Mouse (Mus musculus): ENCODE measurements around the gene Il1b.

Gene Il1b

GRCm38 (mm10) chr2:129368795-129369194 lies 2.1 kb downstream of the Il1b start:
- DNase-seq (ENCODE audit: low read depth, low spot score) = no peak

- DNase-seq (ENCODE audit: low read depth, low spot score) = no peak
Observed at GRCm38 (mm10) chr2:129368106-129368505, 2.8 kb downstream of the Il1b start.

- DNase-seq (ENCODE audit: low read depth, low spot score) = no peak
Observed at GRCm38 (mm10) chr2:129367246-129367645, 3.7 kb downstream of the Il1b start.

GRCm38 (mm10) chr2:129360975-129361560 lies 9.9 kb downstream of the Il1b start:
- no peak for DNase-seq (ENCODE audit: low read depth, low spot score)

- DNase-seq (ENCODE audit: low read depth, low spot score) = no peak
Observed at GRCm38 (mm10) chr2:129360197-129360596, 10.7 kb downstream of the Il1b start.

GRCm38 (mm10) chr2:129338138-129338621 lies 32.8 kb downstream of the Il1b start:
- no peak for DNase-seq (ENCODE audit: low read depth, low spot score)

- DNase-seq (ENCODE audit: low read depth, low spot score) = no peak
Observed at GRCm38 (mm10) chr2:129333471-129333870, 37.5 kb downstream of the Il1b start.

GRCm38 (mm10) chr2:129330540-129330939 lies 40.4 kb downstream of the Il1b start:
- DNase-seq (ENCODE audit: low read depth, low spot score) = no peak

GRCm38 (mm10) chr2:129330024-129330423 lies 40.9 kb downstream of the Il1b start:
- no peak for DNase-seq (ENCODE audit: low read depth, low spot score)

- no peak for DNase-seq (ENCODE audit: low read depth, low spot score)
Observed at GRCm38 (mm10) chr2:129328238-129328637, 42.7 kb downstream of the Il1b start.

GRCm38 (mm10) chr2:129324216-129324615 lies 46.7 kb downstream of the Il1b start:
- no peak for DNase-seq (ENCODE audit: low read depth, low spot score)

- DNase-seq (ENCODE audit: low read depth, low spot score) = no peak
Observed at GRCm38 (mm10) chr2:129322117-129322635, 48.8 kb downstream of the Il1b start.

GRCm38 (mm10) chr2:129320033-129320605 lies 50.8 kb downstream of the Il1b start:
- no peak for DNase-seq (ENCODE audit: low read depth, low spot score)

- peak; percentile 25 for DNase-seq (ENCODE audit: low read depth, low spot score)
Observed at GRCm38 (mm10) chr2:129315831-129316230, 55.1 kb downstream of the Il1b start.

GRCm38 (mm10) chr2:129314880-129315279 lies 56.1 kb downstream of the Il1b start:
- no peak for DNase-seq (ENCODE audit: low read depth, low spot score)
